Mouse (Mus musculus) ovary, adult 18-20 months (tissue): ENCODE results near the gene Mrps12.
"Not testable (repeated sequence)": the region's sequence is repeated elsewhere in the genome, so short reads cannot be mapped to it uniquely, and the experiment has no call there.

ENCODE experiments used
- DNase-seq: peaks from one replicate; pipeline ENCODE4 v3.0.0; 2022; ENCODE audit warnings: low spot score, mixed read lengths

Gene Mrps12

GRCm38 (mm10) chr7:28702601-28703143 is 38.9 kb downstream of the Mrps12 start:
- no peak for DNase-seq

- not testable (repeated sequence) for DNase-seq
Measured at GRCm38 (mm10) chr7:28701306-28701705, 40.3 kb downstream of the Mrps12 start.

GRCm38 (mm10) chr7:28700269-28700668 is 41.4 kb downstream of the Mrps12 start:
- DNase-seq, result no peak

- no peak for DNase-seq
Measured at GRCm38 (mm10) chr7:28697277-28697676, 44.3 kb downstream of the Mrps12 start.

- no peak for DNase-seq
Measured at GRCm38 (mm10) chr7:28694966-28695511, 46.6 kb downstream of the Mrps12 start.

GRCm38 (mm10) chr7:28694423-28694822 is 47.2 kb downstream of the Mrps12 start:
- DNase-seq, result no peak

- DNase-seq, result peak; percentile 52
Measured at GRCm38 (mm10) chr7:28693321-28693966, 48.2 kb downstream of the Mrps12 start.

- no peak for DNase-seq
Measured at GRCm38 (mm10) chr7:28692545-28693320, 48.9 kb downstream of the Mrps12 start, which contains the start of gene Fbxo27. Gene Fbxo27, plus strand, starts transcription at chr7:28692849.

GRCm38 (mm10) chr7:28691075-28691474 is 50.5 kb downstream of the Mrps12 start:
- DNase-seq, result no peak
